Mouse (Mus musculus) bone marrow, adult 2 months (tissue): Measurements from ENCODE around the gene Tlnrd1. TPM values are rescaled to one million over a fixed set of nuclear protein-coding genes. Genes with fewer than 3 reads are reported as not detected.

Experiments
- H3K27ac ChIP-seq: fragments of 200-500 bp; 2 replicates; pipeline ENCODE4 v1.5.1; 2012; ENCODE audit warnings: low read depth, mild to moderate bottlenecking, control low read depth, inconsistent platforms, low read length; ENCODE audit not compliant: control insufficient read depth, poor library complexity, insufficient read depth
- H3K4me1 ChIP-seq: fragments of 200-500 bp; 2 replicates; pipeline ENCODE4 v1.6.1; 2011; ENCODE audit warnings: low read length; ENCODE audit not compliant: control insufficient read depth, insufficient read depth
- H3K4me3 ChIP-seq: fragments of 200-500 bp; replicated peaks from 2 replicates; pipeline ENCODE3; 2011; ENCODE audit warnings: mild to moderate bottlenecking, low read depth, low read length, control low read depth; ENCODE audit not compliant: control insufficient read depth
- CTCF ChIP-seq: fragments of 200-500 bp; IDR thresholded peaks from 2 replicates; pipeline ENCODE4 v1.5.1; 2011; ENCODE audit warnings: low read length, control low read depth; ENCODE audit not compliant: control insufficient read depth, insufficient read depth
- POLR2A ChIP-seq: fragments of 200-500 bp; IDR thresholded peaks from 2 replicates; pipeline ENCODE4 v1.6.1; 2011; ENCODE audit warnings: low read depth, mild to moderate bottlenecking, control low read depth, low read length, borderline replicate concordance; ENCODE audit not compliant: control insufficient read depth
- WGBS: fragments of 180-500 bp; shearing (Covaris S2); methylation state at CpG from one replicate; pipeline ENCODE4 v1.1.7; 2018; 5-methylcytosine and 5-hydroxymethylcytosine counted together
- polyA plus RNA-seq: library from polyadenylated mRNA; stranded (reverse); fragments of >200 nt; gene quantifications from 2 replicates; pipeline ENCODE4 v1.2.4, GENCODE M21; 2011; ENCODE audit warnings: low replicate concordance; ENCODE audit not compliant: missing spikeins, insufficient read depth, insufficient read length

Gene Tlnrd1
- polyA plus RNA-seq, result 10.5 and 11.5 TPM in 2 replicates

DNA sequence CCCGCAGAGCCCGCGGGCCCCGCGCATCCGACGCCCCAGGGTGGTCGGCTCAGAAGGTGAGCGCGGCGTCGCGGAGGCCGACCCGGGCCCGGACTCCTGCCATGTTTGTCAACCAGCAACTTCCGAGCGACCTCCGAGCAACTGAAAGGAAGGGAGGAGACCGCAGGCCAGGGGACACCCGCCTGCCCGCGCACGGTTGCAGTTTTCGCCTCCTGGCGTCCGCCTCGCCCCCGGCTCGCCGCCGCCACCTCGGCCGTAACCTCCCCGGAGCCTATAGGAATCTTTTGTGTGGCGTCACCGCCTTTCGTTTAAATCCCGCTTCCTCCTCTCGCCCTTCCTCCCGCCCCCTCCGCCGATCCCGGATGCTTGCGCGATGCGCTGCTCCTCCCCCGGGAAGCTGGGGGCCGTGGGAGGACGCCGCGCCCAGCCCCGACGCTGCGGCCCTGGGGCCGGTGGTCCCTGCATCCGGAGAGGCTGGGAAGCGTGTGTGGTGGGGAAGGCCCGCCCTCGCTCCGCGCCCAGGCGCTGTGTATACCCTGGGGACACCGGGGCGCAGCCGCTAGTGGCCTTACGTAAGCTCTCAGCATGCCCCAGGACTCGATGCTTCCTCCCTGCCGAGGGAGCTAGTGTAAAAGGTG is at the start of gene Tlnrd1, which contains the start of gene Mesd:
TSS of gene Tlnrd1 (minus strand) at position 285 of the 638 bp plus-strand sequence.
TSS of gene Mesd (plus strand) at position 446 of the 638 bp plus-strand sequence.
- under 1% methylated on average over 66 of the region's 69 CpGs for WGBS
- peak within 1 kb of the TSS; percentile 96 for H3K27ac ChIP-seq
- peaks cover 5% of the 10 kb centered on the region for H3K4me1 ChIP-seq
- H3K4me3 ChIP-seq, result peak within 1 kb of the TSS; percentile 64
- TF ChIP-seq CTCF (no peak), POLR2A (peak; percentile 76; the same call in 1 of the 2 replicates)

- H3K4me1 ChIP-seq, result no peaks in the 10 kb centered on the region
Measured at GRCm38 (mm10) chr7:83921637-83922036, 37.5 kb upstream of the Tlnrd1 start.

GRCm38 (mm10) chr7:83920241-83920640 is 36.1 kb upstream of the Tlnrd1 start:
- H3K4me3 ChIP-seq, result no peak overlapping the region
- no peaks in the 10 kb centered on the region for H3K4me1 ChIP-seq
- TF ChIP-seq CTCF (no peak), POLR2A (no peak)
- no peak overlapping the region for H3K27ac ChIP-seq
- WGBS, result 28% methylated on average over 4 of the region's 4 CpGs

More at GRCm38 (mm10) chr7:83921637-83922036, 37.5 kb upstream of the Tlnrd1 start:
- WGBS, result 54% methylated on average over 3 of the region's 3 CpGs
- no peak overlapping the region for H3K4me3 ChIP-seq
- H3K27ac ChIP-seq, result no peak overlapping the region
- TF ChIP-seq POLR2A, result no peak
- TF ChIP-seq CTCF, result no peak

- WGBS, result 0% methylated on average over 3 of the region's 3 CpGs
- TF ChIP-seq POLR2A (no peak), CTCF (peak; percentile 78)
- Histone ChIP-seq H3K4me3 (no peak overlapping the region), H3K27ac (no peak overlapping the region), H3K4me1 (no peaks in the 10 kb centered on the region)
Measured at GRCm38 (mm10) chr7:83914566-83914965, 30.5 kb upstream of the Tlnrd1 start.

GRCm38 (mm10) chr7:83913995-83914394 is 29.9 kb upstream of the Tlnrd1 start:
- WGBS, result 79% methylated on average over 9 of the region's 9 CpGs
- TF ChIP-seq CTCF, result no peak
- no peak for TF ChIP-seq POLR2A
- H3K4me1 ChIP-seq, result no peaks in the 10 kb centered on the region
- no peak overlapping the region for H3K27ac ChIP-seq
- no peak overlapping the region for H3K4me3 ChIP-seq

- TF ChIP-seq CTCF (no peak), POLR2A (no peak)
- H3K4me1 ChIP-seq, result no peaks in the 10 kb centered on the region
- H3K27ac ChIP-seq, result no peak overlapping the region
- 87% methylated on average over 6 of the region's 6 CpGs for WGBS
- H3K4me3 ChIP-seq, result no peak overlapping the region
Measured at GRCm38 (mm10) chr7:83913405-83913932, 29.4 kb upstream of the Tlnrd1 start.

- WGBS, result 10% methylated on average over 3 of the region's 3 CpGs
Measured at GRCm38 (mm10) chr7:83911909-83912308, 27.8 kb upstream of the Tlnrd1 start.

DNA sequence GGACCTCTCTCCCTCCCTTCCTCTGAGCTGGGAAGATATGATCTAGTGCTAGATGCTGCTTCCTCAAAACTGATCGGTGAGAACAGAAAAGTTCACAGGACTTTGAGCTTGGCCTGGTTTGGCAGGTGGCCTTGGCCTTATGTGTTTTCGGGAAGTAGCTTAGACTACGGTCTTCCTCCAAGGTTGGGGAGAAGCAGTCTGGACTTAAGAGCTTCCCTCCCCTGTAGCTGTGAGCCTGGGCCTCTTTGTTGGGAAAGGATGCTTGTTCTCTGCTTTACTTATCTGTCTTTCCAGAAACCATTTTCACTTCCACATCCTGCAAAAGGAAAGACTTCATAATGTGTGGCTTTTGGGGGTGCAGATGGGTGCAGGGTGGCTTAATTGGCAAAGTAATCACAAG is 20.7 kb upstream of the Tlnrd1 start:
- TF ChIP-seq POLR2A (no peak), CTCF (no peak)
- H3K4me3 ChIP-seq, result no peak overlapping the region
- WGBS, result 10% methylated on average over 3 of the region's 3 CpGs
- no peak overlapping the region for H3K27ac ChIP-seq
- no peaks in the 10 kb centered on the region for H3K4me1 ChIP-seq

More at GRCm38 (mm10) chr7:83911909-83912308, 27.8 kb upstream of the Tlnrd1 start:
- TF ChIP-seq CTCF (no peak), POLR2A (no peak)
- Histone ChIP-seq H3K4me3 (no peak overlapping the region), H3K27ac (no peak overlapping the region), H3K4me1 (no peaks in the 10 kb centered on the region)
